Mouse (Mus musculus) erythroblast, embryonic 14.5 days (primary cell): ENCODE measurements at regions not wholly inside any gene's neighbourhood (a gene's known extent, or its start where the extent isn't known, plus 50 kb on each side); places are given as distances from the start of the nearest gene placed in this dataset.

Source experiments
- GATA1 ChIP-seq: IDR thresholded peaks from 2 replicates; pipeline ENCODE4 v1.6.1; 2012; ENCODE audit warnings: low read length, inconsistent platforms, mixed read lengths
- TAL1 ChIP-seq: IDR thresholded peaks from 3 replicates; pipeline ENCODE4 v1.6.1; 2012; ENCODE audit warnings: low read length, inconsistent platforms, mixed read lengths

DNA sequence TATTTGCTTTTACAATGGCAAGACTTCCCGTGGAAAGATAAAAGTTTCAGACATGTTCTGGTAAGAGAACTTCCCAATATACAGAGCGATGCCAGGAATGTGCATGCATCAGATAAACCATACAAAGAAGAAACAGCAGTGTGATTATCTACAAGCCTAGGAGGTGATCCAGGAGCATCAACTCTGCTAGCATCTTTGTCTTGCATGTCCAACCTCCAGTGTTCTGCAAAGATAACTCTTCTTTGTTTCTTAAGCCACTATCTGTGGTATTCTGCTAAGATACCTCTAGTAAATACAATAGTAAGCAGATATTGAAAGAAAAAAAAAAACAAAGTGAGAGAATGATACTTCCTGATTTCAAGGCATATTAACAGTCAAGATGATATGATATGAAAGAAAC lies 714.4 kb downstream of the Pdcd6ip start:
- TF ChIP-seq GATA1 (no peak), TAL1 (no peak)
